Mouse (Mus musculus) ovary, adult 18-20 months (tissue): ENCODE data around the gene Pbx3.

Source experiments
- DNase-seq: peaks from one replicate; pipeline ENCODE4 v3.0.0; 2022; ENCODE audit warnings: low spot score, mixed read lengths

Gene Pbx3

GRCm38 (mm10) chr2:34289726-34290125 is 83.2 kb downstream of the Pbx3 start:
- no peak for DNase-seq

DNA sequence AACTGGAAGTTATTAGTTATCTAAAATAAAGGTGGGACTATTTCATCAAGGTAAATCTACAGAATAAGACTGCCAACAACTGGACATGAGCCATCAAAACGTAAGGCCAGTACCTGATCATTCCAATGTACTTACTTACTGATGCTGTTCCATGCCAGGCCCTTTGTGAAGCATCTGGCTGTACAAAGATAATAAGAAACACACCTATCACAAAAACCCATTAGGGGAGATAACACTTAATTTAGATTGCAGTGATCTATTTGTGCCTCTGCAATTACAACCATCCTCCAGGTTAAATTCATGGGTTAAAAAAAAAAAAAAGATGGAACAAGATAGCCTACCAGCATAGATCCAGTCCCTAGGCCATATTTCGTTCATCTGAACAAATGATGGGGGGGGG is 88.7 kb downstream of the Pbx3 start:
- DNase-seq = no peak

- DNase-seq = peak; percentile 15
Measured at GRCm38 (mm10) chr2:34280996-34281395, 91.9 kb downstream of the Pbx3 start.

- DNase-seq = no peak
Measured at GRCm38 (mm10) chr2:34279726-34280125, 93.2 kb downstream of the Pbx3 start.

DNA sequence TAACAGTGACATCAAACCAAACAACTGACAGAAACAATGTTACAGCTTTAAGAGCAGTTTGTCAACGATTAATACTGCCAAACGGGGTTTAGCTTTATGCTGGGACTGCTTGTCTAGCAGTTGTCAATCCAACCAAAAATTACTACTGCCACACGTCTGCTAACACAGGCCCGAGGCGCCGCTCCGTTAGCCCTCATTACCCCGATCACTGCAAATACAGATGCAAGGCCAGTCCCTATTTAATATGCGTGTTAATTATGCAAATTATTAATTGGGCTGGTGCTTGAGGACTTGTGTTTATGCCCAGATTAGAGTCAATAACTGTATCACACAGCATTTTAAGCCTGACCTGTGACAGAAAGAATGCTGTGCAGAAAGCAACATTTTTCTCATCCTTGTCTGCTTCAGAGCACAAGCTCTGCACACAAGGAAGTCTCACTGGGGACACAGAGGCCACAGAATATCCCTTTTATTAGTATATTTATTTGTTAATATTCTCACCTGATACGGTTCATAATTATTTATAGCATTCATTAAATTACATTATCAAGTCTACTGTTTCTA is 97.2 kb downstream of the Pbx3 start:
- no peak for DNase-seq

DNA sequence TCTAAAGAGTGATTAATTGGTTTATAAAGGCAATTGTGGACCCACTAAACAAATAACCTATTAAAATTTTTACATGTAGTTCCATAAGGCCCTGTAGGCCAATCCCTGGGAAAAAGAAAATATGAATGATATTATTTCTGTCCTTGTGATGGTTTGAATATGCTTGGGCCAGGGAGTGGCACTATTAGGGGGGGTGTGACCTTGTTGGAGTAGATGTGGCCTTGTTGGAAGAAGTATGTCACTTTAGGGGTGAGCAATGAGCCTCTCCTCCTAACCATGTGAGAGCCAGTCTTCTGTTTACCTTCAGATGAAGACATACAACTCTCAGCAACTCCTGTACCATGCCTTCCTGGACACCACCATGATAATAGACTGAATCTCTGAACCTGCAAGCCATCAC is 110.9 kb downstream of the Pbx3 start:
- no peak for DNase-seq

DNA sequence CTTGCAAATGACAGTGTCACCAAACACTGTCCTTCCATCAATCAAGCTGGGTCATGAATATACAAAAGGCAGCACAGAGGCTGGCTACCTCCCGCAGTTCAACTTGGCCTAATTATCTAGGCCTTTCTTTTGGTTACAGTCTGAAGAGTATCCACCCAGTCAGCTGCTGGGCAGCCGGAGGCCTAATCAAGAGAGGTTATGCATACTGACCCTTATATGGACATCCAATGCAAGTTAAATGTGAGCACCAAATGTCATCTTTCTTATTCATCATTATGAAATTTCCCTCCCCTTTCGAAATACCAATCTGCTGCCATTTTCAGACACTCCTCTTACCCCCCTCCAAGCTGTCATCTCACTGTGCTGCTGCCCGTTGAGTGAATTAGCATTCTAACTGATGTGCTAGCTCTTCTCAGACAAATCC is 112.3 kb downstream of the Pbx3 start:
- DNase-seq = no peak

DNA sequence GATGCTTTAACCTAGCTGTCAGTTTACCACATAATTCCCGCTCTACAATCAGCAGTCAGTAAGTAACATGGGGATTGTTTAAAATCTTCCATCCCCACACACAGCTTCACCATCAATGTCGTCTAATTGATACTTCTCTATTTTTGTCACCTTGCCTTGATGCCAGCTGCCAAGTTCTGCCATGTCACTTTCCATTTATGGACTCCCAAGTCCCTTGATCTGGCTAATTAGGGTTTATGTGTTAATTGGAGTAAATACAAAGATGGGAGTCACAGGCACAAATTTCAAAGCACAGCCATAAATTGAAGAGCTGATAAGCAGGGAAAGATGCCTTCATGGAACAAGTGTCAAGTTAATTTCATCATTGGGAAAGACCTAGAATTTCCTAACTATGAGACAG is 114.7 kb downstream of the Pbx3 start:
- DNase-seq = no peak

GRCm38 (mm10) chr2:34257611-34258010 is 115.3 kb downstream of the Pbx3 start:
- DNase-seq = no peak

DNA sequence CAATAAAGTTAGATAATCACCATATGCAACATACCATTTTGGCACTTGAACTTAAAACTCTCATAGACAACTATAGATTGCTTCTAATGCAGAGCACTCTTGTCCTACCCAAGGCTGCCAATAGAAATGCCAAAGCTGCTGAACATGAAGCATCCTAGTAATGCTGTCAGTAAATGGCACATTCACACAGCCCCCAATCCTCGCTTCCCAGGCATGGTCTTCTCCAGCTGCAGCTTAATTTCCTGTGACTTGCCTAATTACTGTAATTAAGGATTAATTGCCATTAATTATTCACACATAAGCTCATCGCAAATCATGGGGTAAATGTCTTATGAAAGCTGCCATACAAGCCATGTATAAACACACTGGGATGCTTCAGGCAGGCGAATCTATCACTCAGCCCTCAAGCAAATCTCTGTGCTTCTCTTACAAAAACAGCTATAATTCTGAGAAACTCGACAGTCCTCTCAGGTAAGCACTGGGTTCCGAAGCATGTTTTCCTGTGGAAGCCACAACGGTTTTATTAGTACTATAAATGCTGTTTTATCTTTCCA is 116.9 kb downstream of the Pbx3 start:
- no peak for DNase-seq

- no peak for DNase-seq
Measured at GRCm38 (mm10) chr2:34253627-34254026, 119.3 kb downstream of the Pbx3 start.

GRCm38 (mm10) chr2:34253111-34253510 is 119.8 kb downstream of the Pbx3 start:
- no peak for DNase-seq

DNA sequence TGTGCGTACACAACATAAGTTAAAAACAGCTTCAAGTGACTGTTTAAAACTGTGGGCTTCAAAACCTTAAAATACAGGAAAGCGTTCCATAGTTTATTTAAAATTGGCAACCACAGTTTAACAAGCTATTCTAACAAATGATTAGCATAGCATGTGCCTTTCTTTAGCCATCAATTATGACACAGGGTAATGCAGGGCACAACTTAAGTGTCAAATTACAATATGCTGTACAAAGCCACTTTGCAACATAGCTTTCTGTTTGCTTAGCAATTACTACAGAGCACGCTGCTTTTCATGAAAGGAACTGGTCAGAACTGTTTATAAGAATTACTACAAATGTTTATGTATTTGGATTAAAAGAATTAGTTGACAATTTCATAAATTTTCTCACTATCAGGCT is 120.7 kb downstream of the Pbx3 start:
- no peak for DNase-seq

DNA sequence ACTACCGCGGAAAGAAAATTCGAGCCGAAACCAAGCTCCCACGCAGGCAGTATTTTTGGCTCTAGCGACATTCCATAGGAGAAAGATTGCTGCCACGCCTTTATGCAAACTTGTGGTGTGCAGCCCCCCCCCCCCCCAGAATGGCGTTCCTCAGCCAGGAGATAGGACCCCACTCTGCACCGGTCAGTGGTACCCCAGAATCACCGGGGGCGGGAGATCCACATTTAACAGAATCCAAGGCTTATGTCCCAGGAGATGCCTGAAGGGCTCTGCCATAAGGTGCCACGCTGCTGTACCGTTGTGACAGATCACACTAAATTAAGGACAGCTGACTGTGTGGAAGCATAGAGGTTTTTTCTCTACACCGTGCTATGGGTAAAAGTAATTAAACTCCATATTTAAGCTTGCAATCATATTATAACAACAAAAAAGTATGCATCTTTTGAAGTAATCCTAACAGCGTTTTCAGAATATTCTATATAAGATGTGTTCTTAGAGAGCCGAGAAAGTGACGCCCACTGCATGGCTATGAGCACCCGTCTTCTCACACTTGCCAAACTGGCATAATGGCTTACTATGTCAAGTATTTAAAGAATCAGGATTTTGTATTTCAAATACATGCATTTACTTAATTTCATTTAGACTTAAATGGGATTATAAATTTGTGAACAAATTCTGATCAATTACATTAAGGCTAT is 122.8 kb downstream of the Pbx3 start:
- no peak for DNase-seq

DNA sequence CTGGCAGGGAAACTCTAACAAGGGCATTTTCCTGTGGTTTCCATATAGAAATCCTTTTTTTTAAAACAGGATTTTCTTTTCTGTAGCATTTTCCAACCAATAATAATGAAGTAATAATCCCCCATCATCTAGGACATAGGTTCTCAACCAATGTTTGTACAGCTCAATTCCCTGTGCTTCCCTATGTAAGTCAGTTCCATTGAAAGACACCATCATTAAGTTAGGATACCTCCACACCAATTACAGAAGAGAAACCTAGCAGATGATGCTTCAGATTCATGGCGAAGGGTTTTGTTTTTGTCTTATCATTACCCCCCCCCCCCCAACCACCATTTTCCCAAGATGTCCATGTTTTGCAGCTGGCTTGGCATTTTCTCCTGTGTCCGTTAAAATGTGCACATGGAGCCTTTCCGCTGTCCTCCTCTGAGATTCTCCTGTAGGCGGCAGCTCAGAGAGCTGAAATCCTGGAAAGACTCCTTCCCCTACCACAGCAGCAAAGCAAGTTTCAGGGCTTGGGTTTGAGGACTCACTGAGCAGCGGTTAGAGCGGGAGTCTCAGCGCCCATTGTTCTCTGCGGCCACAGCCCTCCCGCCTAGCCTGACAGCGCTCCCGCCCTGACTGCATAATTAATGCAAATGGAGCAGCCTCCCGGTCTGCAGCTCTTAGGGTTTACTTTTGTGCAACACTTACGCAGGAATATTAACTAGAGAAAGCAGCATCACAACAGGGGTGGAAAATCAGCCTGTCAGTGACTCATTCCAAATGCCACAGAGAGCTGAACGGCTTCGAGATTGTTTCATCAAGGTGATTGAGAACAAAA is 123.6 kb downstream of the Pbx3 start:
- peak; percentile 49 for DNase-seq

DNA sequence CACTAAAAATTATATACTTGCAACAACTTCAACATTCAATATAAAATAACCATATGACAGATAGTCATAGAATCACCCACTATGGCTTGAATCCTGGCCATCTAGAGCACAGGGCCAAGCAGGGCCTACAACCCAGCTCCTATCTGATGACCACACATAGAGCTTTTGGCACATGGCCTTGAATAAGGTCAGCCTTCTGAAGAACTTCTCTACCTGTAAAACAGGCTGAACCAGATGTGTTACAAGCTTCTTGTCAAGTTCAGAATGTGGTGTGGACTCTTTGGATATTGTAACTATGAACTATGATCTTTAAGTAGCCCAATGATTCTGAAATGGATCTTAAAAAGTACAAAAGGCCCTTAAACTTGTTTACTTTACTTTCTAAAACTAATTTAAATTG is 132.1 kb downstream of the Pbx3 start:
- no peak for DNase-seq

GRCm38 (mm10) chr2:34239315-34239858 is 133.6 kb downstream of the Pbx3 start:
- DNase-seq = no peak

DNA sequence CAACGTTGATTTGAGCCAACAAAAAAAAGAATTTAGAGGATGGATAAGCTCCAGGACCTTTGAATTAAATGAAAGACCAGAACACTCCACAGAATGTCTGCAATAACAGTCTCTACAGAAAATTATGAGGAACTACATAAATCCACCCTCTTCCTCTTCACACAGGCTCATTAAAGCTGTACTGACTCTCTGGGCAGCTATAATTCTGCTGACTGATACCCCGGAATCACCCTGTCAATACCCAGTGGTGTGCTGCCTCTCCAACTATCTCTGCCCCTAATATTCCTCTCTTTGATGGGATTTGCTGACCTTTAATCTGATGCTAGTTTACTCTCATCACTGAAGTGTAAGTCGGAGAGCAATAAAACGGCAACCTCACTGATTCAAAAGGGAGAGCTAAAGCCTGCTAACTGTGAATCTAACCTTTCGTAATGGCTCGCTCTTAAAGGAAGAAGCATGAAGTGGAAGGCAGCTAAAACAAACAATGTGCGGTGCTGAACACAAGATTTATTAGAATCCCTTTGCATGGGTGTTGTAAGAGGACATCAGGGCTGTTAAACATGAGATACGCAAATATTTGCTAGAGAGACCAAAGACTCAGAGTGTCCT is 137.4 kb downstream of the Pbx3 start:
- DNase-seq = no peak

DNA sequence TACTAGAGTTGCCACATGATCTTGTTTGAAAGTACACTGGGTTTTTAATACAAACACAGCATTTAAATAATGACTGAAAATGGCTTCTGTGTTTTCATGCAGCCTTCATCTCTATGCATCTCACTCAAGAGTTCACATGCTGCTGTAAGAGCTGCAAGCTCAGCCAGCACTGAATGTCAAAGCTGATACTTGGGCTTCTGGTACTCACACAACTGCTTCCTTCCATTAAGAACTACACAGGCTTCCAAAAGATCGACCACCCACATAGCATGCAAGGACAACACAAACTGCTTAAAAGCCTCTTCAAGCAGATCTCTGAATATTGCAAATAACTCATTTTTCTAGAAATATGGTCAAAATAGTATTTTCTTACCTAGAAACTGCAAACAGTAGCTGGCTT is 138.7 kb downstream of the Pbx3 start:
- DNase-seq = no peak

DNA sequence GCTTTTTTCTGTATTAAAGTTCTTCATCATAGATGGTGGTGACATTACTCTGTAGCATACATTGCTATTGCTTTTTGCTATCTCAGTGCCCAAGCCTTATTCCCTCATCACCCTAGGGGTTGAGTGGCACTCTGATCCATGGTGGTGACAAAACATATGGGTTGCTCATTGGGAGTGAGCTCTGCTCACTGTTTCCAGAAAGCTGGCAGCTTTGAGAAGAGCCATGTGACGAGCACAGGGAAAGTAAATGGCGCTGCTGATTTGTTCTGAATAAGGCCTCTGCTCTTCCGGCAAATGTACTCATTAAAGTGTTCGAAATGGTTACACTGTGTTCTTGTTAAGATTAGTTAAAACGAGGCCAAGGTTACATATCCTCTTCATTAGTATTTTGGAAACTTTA is 139.7 kb downstream of the Pbx3 start:
- DNase-seq = no peak

DNA sequence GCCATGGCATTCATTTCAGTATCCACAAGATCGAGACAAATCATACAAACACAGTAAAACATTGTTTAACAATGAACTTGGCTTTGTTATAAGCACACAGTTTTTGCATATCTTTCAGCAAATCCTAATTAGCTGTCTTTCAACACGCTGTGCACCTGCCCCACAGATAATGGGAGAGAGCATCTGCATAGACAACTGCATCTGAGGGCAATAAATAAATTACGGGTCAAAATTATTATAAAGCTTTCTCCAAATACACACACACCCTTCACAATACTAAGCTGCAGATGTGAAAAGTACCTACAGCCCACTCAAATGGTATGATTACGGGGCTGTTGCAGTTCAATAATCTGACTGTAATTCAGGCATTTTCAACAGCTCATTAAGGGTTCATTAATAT is 145.3 kb downstream of the Pbx3 start:
- no peak for DNase-seq

GRCm38 (mm10) chr2:34225470-34225869 is 147.5 kb downstream of the Pbx3 start:
- no peak for DNase-seq
